In genomic region chr3:52648836-52649500, GRCm38 (mm10) we compare ENCODE assay signal across 14 mouse cellular contexts.
"Had no signal": no experiment of that assay in that cellular context is flagged by ENCODE, and none has a peak within 500 bp of the region (broad histone marks: within the 10 kb centered on the region; RNA-seq: fewer than 3 reads in every experiment).

No protein-coding gene starts in this region.

- H3K4me1 ChIP-seq: liver, embryonic 15.5 days had no signal

- DNase-seq: kidney, adult 2 months; kidney, postnatal 14 days; lung, embryonic 14.5 days; lung, postnatal 10 days; lung, postnatal 4 days; retina, postnatal 1 day; right cerebral cortex, postnatal 4 days had no signal

- H3K4me3 ChIP-seq: kidney, embryonic 15.5 days; left cerebral cortex, adult 2 months; limb, embryonic 15.5 days; liver, embryonic 15.5 days; midbrain, embryonic 15.5 days; neural tube, embryonic 13.5 days had no signal

- H3K27ac ChIP-seq: kidney, embryonic 15.5 days; left cerebral cortex, adult 2 months; limb, embryonic 15.5 days; liver, embryonic 15.5 days; midbrain, embryonic 15.5 days; neural tube, embryonic 13.5 days had no signal

- H3K36me3 ChIP-seq: kidney, embryonic 15.5 days; limb, embryonic 15.5 days; liver, embryonic 15.5 days; midbrain, embryonic 15.5 days; neural tube, embryonic 13.5 days had no signal

- ATAC-seq: intestine, embryonic 16.5 days; midbrain, embryonic 15.5 days had no signal

- H3K27me3 ChIP-seq: kidney, embryonic 15.5 days; liver, embryonic 15.5 days had no signal
